Mouse (Mus musculus) common myeloid progenitor, adult 5-6 weeks (primary cell): Measurements from ENCODE around the gene Gpr153. TPM values are rescaled to one million over a fixed set of nuclear protein-coding genes. Genes with fewer than 3 reads are reported as not detected.
"Not testable (repeated sequence)": the region's sequence is repeated elsewhere in the genome, so short reads cannot be mapped to it uniquely, and the experiment has no call there.

Experiments used
- ATAC-seq: replicated peaks from 2 replicates; pipeline ENCODE4 v1.8.0; 2016; ENCODE audit warnings: low read depth, mild to moderate bottlenecking, moderate TSS enrichment, inconsistent platforms; ENCODE audit not compliant: poor library complexity, severe bottlenecking
- total RNA-seq: library from RNA; stranded (forward); fragments of 200-1000, 187-1606 nt; gene quantifications from 2 replicates; pipeline ENCODE4 v1.2.3, GENCODE M21; 2017

The Gpr153 gene
- total RNA-seq = under 0.01 TPM in 1 of 2 replicates, not detected in the other

DNA sequence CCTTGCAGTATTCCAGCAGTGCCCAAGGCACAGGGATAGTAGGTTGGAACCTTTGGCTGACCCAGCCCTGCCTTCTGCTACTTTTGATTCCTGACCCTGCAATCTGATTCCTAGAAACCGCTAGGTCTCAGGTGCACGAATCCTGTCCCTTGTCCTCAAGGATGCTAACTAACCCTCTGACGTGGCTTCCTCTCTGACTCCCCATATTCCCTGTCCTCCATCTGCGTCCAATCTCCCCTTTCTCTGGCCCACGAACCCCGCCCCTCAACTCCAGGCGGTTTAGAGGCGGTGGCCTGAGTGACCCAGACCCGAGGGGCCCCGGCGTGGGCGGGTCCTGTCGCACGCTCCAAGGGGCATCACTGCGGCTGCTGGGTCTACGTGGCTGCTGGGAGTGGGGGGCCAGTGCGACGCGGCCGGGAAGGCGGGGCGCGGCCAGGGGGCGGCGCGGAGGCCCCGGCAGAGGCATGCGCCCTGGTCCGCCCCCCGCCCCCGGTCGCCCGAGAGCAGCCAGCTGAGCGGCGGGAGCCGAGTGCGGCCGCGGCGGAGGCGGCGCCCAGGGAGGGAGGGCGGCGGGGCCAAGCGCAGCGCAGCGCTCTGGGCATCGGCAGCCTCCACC, at the start of gene Gpr153:
Gene Gpr153 (plus strand): TSS at position 612 of the 616 bp plus-strand sequence.
- peak; percentile 22; the same call in 1 of the 2 replicates for ATAC-seq

DNA sequence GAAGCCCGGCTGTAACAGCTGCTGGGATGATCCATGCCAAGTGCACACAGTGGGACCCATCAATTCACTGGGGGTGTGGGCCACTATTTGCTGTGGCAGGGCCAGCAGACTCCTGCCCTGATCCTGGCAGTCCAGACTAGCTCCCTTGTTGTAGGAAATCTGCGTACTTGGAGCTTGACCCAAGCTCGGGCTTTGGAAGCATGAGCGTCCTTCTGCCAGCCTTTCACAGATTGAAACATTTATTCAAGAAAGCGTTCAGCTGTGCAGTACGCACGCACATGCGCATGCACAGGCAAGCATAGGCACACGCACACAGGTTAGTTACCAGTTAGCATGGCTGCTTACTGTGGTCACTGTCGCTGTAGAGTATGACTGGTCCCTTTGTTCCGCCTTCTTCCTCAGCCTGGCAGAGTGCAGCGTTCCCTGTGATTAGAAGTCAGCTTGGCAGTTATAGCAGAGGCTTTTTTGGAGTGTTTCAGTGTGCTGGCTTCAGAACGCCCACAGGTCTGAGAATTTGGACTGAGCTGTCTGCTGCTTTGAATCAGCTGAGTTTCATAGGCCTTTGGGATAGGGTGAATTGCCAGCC, 47.0 kb upstream of the Gpr153 start:
- no peak for ATAC-seq

DNA sequence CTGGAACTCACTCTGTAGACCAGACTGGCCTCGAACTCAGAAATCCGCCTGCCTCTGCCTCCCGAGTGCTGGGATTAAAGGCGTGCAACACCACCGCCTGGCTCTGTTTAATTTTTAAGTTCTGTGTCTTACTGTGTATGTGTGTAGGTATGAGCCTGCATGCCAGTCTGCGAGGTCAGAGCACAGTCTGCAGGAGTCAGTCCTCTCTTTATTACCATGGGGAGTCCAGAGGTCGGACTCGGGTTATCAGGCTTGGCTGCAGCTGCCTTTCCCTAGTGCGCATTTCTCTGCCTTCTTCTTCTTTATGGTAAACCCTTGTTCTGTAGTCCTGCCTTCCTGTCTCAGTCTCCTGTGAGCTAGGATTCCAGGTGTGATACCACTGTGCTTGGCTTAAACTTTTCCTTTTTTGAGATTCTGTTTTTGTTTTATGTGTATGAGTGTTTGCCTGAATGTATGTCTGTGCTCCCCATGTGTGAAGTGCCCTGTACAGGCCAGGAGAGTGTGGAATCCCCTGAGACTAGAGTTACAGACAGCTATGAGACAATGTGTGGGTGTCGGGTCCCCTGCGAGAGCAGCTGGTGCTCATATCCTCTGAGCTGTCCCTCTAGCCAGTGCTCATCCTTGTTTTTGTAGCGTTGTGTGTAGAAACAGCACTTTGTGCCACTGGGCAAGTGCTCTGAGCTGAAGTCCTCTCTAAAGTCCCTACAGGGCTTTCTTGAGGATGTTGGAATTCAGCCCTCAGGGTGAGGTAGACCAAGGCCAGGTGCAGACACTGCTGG, 46.1 kb upstream of the Gpr153 start:
- ATAC-seq = no peak

DNA sequence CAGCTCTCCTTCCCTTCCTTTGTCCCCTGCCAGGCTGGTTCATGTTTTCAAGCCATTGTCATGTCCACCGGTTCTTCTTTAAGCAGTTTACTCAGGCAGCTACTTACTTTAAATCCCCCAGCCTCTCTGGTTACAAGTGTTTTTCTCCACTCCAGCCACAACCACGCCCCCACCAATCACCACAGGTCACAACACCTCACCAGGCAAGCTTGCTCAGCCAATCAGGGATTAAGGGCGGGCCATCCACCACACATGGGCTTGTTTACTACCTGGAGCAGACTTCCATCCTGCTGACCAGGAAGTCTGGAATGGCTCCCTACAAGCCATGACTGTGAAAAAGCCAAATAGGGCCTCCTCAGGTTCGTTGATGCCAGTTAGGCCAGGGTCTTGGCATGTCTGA, 43.7 kb upstream of the Gpr153 start:
- not testable (repeated sequence) for ATAC-seq

DNA sequence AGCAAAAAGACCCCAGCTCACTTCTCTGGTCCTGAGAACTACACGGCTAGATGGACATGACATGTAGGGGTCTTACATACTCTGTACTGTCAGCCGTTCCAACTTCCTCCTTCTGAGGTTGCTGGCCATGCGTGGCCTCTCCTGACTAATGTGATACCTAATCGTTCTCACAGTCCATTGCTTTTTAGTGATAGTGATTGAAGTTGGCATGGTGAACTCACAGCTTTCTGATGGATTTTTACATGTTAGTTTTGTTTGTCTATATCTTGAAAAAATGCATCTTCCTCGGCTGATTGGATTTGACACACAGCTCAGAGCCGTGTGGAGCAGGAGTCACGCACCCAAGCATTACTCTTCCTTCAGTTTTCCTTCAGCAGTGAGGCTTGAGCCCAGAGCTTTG, 42.7 kb upstream of the Gpr153 start:
- no peak for ATAC-seq

- ATAC-seq = no peak
Measured at GRCm38 (mm10) chr4:152232411-152232903, 41.6 kb upstream of the Gpr153 start.

DNA sequence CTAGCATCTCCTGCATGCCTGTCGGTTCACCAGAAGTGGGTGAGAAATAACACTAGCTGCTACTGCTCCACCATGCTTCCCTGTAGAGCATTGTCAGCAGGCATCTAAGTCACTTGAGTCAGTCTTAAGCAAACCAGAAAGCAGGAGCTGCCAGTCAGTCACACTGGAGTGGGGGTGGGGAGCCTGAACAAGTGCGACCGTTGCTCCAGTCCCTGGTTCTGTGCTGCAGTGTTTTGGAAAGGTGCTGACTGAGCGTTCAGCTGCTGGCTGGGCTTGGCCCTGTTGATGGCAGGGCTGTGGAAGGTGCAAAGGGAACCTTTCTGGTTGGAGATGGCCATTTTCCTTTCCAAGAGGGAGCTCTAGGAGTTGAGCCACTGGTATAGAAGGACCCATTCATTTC, 34.1 kb upstream of the Gpr153 start:
- no peak for ATAC-seq

DNA sequence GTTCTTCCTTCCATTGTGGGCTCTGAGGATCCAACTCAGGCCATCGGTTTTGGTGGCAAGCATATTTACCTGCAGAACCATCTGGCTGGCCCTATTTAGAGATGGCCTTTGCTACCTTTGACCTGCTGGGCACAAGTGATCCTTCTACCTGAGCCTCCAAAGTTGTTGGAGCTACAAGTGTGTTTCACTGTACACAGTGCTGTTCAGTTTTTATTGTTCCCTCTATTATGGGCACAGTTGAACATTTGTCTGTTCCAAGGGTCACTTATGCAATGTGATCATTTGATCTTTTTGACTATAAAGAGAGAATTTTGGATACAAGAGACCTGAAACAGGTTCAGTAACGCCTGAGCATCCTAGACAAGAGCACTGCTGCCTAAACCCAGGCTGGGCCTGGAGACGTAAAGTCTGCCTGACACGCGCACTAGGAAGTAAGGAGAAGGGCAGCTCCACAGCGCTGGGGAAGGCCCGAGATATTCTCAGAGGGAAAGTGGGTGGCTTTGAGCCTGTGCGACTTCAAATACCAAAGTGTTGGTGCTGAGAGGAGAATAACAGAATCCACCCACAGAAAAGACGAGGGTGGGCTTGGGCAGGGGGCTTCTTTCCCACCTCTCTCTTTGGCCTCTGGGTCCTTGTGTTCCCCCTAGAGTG, 30.7 kb upstream of the Gpr153 start:
- no peak for ATAC-seq

- ATAC-seq = no peak
Measured at GRCm38 (mm10) chr4:152243969-152244368, 30.1 kb upstream of the Gpr153 start.

GRCm38 (mm10) chr4:152244545-152245522, 29.2 kb upstream of the Gpr153 start:
- no peak for ATAC-seq

GRCm38 (mm10) chr4:152246011-152246410, 28.0 kb upstream of the Gpr153 start:
- ATAC-seq = no peak

DNA sequence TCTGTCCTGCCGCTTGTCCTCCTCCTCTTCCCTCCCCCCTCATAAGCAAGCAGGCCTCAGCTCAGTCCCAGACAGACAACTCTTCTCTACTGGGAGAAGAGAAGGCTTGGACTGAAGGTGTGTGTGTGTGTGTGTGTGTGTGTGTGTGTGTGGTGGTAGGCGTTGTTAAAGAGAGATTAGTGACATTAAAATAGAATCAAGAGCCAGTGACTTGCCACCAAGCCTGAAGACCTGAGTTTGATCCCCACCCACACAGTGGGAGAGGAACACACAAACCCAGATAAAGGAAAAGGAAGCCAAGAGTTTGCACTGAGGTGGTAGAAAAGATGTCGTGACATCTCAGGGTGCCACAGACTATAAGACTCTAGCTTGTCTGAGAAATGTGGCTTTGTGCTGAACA, 26.8 kb upstream of the Gpr153 start:
- no peak for ATAC-seq

- no peak for ATAC-seq
Measured at GRCm38 (mm10) chr4:152250615-152251014, 23.4 kb upstream of the Gpr153 start.

GRCm38 (mm10) chr4:152253183-152253759, 20.8 kb upstream of the Gpr153 start:
- no peak for ATAC-seq

DNA sequence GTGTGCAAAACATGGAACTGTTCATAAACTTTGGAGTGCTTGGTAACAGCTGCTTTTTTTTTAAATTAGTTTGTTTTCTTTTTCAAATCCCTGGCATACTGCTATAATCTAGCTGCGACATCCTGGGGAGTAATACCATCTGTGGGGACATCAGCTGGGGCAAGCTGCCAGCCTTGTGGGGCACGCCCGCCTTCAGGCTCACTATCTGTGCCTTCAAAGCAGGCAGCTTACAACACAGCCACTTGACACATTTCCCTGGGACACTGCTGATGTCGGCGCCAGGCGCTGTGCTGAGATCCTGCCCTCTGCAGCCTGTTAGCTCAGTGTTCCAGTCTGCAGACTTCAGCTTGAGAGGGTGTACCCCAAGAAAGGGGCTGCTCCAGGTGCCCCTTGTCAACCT, 17.0 kb upstream of the Gpr153 start:
- ATAC-seq = peak; percentile 90

GRCm38 (mm10) chr4:152260451-152260850, 13.6 kb upstream of the Gpr153 start:
- no peak for ATAC-seq

- no peak for ATAC-seq
Measured at GRCm38 (mm10) chr4:152262187-152262586, 11.8 kb upstream of the Gpr153 start.

- ATAC-seq = no peak
Measured at GRCm38 (mm10) chr4:152263089-152263488, 10.9 kb upstream of the Gpr153 start.

DNA sequence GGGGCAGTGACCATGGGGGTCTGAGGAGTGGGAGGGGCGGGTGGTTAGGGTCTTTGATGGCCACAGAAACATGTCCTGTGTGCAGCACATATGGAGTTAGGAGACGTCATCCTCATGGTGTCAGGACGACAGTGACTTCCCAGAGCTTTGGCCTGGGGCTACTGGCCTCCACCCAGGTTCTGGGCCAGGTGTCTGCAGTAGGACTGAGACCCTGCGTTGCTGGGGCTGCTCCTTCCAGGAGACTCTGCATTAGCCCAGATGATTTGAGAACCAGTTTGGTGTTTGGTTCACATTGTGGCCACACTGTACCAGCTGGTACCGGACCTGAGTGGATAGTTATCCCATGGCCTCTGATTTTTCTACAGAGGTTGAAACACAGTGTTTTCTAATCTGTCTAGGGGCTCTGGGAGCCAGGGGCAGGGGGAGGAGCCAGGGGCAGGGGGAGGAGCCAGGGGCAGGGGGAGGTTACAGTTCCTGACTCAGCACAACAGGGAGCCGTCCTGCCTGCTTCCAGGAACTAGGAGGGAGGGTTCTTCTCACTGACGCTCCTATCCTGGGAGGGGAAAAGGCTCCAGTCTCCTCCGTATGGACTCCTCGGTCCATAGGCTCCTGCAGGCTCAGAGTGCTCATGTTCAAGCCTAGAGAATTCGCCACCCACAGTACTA, 10.4 kb upstream of the Gpr153 start:
- no peak for ATAC-seq
